Comparison of ENCODE assay signal across 19 mouse cellular contexts in the genomic region with DNA sequence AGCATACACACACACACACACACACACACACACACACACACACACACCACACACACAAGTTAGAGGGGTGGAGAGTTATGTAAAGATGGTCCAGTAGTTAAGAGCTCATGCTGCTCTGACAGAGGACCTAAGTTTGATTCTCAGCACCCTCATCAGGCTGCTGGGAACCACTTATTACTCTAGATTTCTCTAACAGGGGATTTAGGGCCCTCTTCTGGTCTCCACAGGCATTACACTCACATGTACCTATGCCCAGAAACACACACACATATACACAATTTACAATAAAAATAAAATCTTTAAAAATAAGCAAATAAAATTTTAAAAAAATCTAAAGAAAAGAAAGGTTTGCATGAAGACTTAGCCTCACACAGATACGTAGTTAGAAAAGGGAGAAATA.
"Had no signal": no experiment of that assay in that cellular context is flagged by ENCODE, and none has a peak within 500 bp of the region (broad histone marks: within the 10 kb centered on the region; RNA-seq: fewer than 3 reads in every experiment).

No protein-coding gene starts in this region.

- H3K9ac ChIP-seq: kidney, embryonic 15.5 days; liver, embryonic 13.5 days; lung, embryonic 15.5 days; midbrain, embryonic 15.5 days; neural tube, embryonic 12.5 days; neural tube, embryonic 15.5 days; stomach, embryonic 15.5 days had no signal

- H3K4me1 ChIP-seq: liver, embryonic 13.5 days; lung, embryonic 15.5 days; megakaryocyte, embryonic 14.5 days; neural tube, embryonic 12.5 days; stomach, embryonic 15.5 days had no signal

- H3K27ac ChIP-seq: kidney, embryonic 15.5 days; liver, embryonic 13.5 days; lung, embryonic 15.5 days; midbrain, embryonic 10.5 days; midbrain, embryonic 15.5 days; neural tube, embryonic 12.5 days; neural tube, embryonic 15.5 days; stomach, embryonic 15.5 days had no signal

- H3K27me3 ChIP-seq: kidney, embryonic 15.5 days; lung, embryonic 15.5 days; midbrain, embryonic 15.5 days; neural tube, embryonic 12.5 days; neural tube, embryonic 15.5 days; stomach, embryonic 15.5 days had no signal

- H3K4me2 ChIP-seq: kidney, embryonic 15.5 days; liver, embryonic 13.5 days; lung, embryonic 15.5 days; midbrain, embryonic 15.5 days; neural tube, embryonic 12.5 days; neural tube, embryonic 15.5 days; stomach, embryonic 15.5 days had no signal

- H3K36me3 ChIP-seq: kidney, embryonic 15.5 days; liver, embryonic 13.5 days; lung, embryonic 15.5 days; midbrain, embryonic 10.5 days; midbrain, embryonic 15.5 days; neural tube, embryonic 12.5 days; neural tube, embryonic 15.5 days; stomach, embryonic 15.5 days had no signal

- H3K9me3 ChIP-seq: kidney, embryonic 15.5 days; liver, embryonic 13.5 days; lung, embryonic 15.5 days; midbrain, embryonic 10.5 days; midbrain, embryonic 15.5 days; neural tube, embryonic 12.5 days; neural tube, embryonic 15.5 days; stomach, embryonic 15.5 days had no signal

- H3K4me3 ChIP-seq: kidney, embryonic 15.5 days; liver, embryonic 13.5 days; lung, embryonic 15.5 days; megakaryocyte, embryonic 14.5 days; midbrain, embryonic 10.5 days; midbrain, embryonic 15.5 days; neural tube, embryonic 12.5 days; neural tube, embryonic 15.5 days; stomach, embryonic 15.5 days had no signal

- DNase-seq: kidney, adult 8-10 months; kidney, postnatal 10 days; kidney, postnatal 36 days; liver, embryonic 13.5 days; lung, postnatal 10 days; lung, postnatal 36 days; right cerebral cortex, postnatal 25 days; spleen, adult 18-20 months; thymus, adult 18-20 months; thymus, postnatal 14 days; thymus, postnatal 4 days had no signal

- ATAC-seq: midbrain, embryonic 15.5 days had no signal
